Mouse (Mus musculus): ENCODE results near the gene Ift52.
"Not testable (repeated sequence)": the region's sequence is repeated elsewhere in the genome, so short reads cannot be mapped to it uniquely, and the experiment has no call there.

Gene Ift52

GRCm38 (mm10) chr2:163031289-163031688 is 14.1 kb downstream of the Ift52 start:
- no peak for DNase-seq (ENCODE audit: low read depth, low spot score)

GRCm38 (mm10) chr2:163031757-163032156 is 14.6 kb downstream of the Ift52 start:
- no peak for DNase-seq (ENCODE audit: low read depth, low spot score)

- DNase-seq (ENCODE audit: low read depth, low spot score) = no peak
These were observed 15.5 kb downstream of the Ift52 start for GRCm38 (mm10) chr2:163032622-163033021.

GRCm38 (mm10) chr2:163039940-163040339 is 22.8 kb downstream of the Ift52 start:
- DNase-seq (ENCODE audit: low read depth, low spot score) = no peak

- DNase-seq (ENCODE audit: low read depth, low spot score) = peak; percentile 80
These were observed 31.0 kb downstream of the Ift52 start for GRCm38 (mm10) chr2:163048125-163048524.

- no peak for DNase-seq (ENCODE audit: low read depth, low spot score)
These were observed 32.0 kb downstream of the Ift52 start for GRCm38 (mm10) chr2:163049116-163049515.

- no peak for DNase-seq (ENCODE audit: low read depth, low spot score)
These were observed 34.5 kb downstream of the Ift52 start for GRCm38 (mm10) chr2:163051691-163052090.

- no peak for DNase-seq (ENCODE audit: low read depth, low spot score)
These were observed 34.9 kb downstream of the Ift52 start for GRCm38 (mm10) chr2:163052101-163052500.

GRCm38 (mm10) chr2:163052826-163053225 is 35.7 kb downstream of the Ift52 start:
- DNase-seq (ENCODE audit: low read depth, low spot score) = no peak

- peak; percentile 95 for DNase-seq (ENCODE audit: low read depth, low spot score)
These were observed 37.2 kb downstream of the Ift52 start, which contains the start of gene Mybl2 for GRCm38 (mm10) chr2:163054335-163054840. Mybl2 (plus strand) TSS chr2:163054687.

- DNase-seq (ENCODE audit: low read depth, low spot score) = peak; percentile 19
These were observed 37.8 kb downstream of the Ift52 start for GRCm38 (mm10) chr2:163054891-163055494.

GRCm38 (mm10) chr2:163055715-163056114 is 38.6 kb downstream of the Ift52 start:
- no peak for DNase-seq (ENCODE audit: low read depth, low spot score)

GRCm38 (mm10) chr2:163056584-163056983 is 39.4 kb downstream of the Ift52 start:
- DNase-seq (ENCODE audit: low read depth, low spot score) = no peak

GRCm38 (mm10) chr2:163058981-163059380 is 41.8 kb downstream of the Ift52 start:
- DNase-seq (ENCODE audit: low read depth, low spot score) = not testable (repeated sequence)

- DNase-seq (ENCODE audit: low read depth, low spot score) = no peak
These were observed 43.5 kb downstream of the Ift52 start for GRCm38 (mm10) chr2:163060630-163061029.

- DNase-seq (ENCODE audit: low read depth, low spot score) = no peak
These were observed 44.3 kb downstream of the Ift52 start for GRCm38 (mm10) chr2:163061203-163062118.

- no peak for DNase-seq (ENCODE audit: low read depth, low spot score)
These were observed 45.0 kb downstream of the Ift52 start for GRCm38 (mm10) chr2:163062119-163062508.

- DNase-seq (ENCODE audit: low read depth, low spot score) = no peak
These were observed 49.2 kb downstream of the Ift52 start for GRCm38 (mm10) chr2:163066326-163066725.

- DNase-seq (ENCODE audit: low read depth, low spot score) = no peak
These were observed 50.1 kb downstream of the Ift52 start for GRCm38 (mm10) chr2:163067233-163067632.

GRCm38 (mm10) chr2:163070213-163070612 is 53.1 kb downstream of the Ift52 start:
- no peak for DNase-seq (ENCODE audit: low read depth, low spot score)

GRCm38 (mm10) chr2:163071590-163071989 is 54.4 kb downstream of the Ift52 start:
- no peak for DNase-seq (ENCODE audit: low read depth, low spot score)

GRCm38 (mm10) chr2:163073023-163073757 is 56.0 kb downstream of the Ift52 start:
- DNase-seq (ENCODE audit: low read depth, low spot score) = no peak

All from CD4-positive, CD25-positive, alpha-beta regulatory T cell, adult 2 months (primary cell).